Mouse (Mus musculus) cerebellum, adult 8-10 months (tissue): Measurements from ENCODE around the gene Fmnl1.
"Not testable (repeated sequence)": the region's sequence is repeated elsewhere in the genome, so short reads cannot be mapped to it uniquely, and the experiment has no call there.

Source experiments
- DNase-seq: peaks from one replicate; pipeline ENCODE4 v3.0.0; 2022

Gene Fmnl1

GRCm38 (mm10) chr11:103192230-103192955, 21.5 kb downstream of the Fmnl1 start:
- peak; percentile 51 for DNase-seq

GRCm38 (mm10) chr11:103192956-103193824, 22.3 kb downstream of the Fmnl1 start:
- DNase-seq = peak; percentile 80

GRCm38 (mm10) chr11:103193825-103194168, 22.9 kb downstream of the Fmnl1 start:
- DNase-seq = no peak

GRCm38 (mm10) chr11:103195236-103195635, 24.3 kb downstream of the Fmnl1 start:
- DNase-seq = peak; percentile 53

GRCm38 (mm10) chr11:103195656-103196055, 24.7 kb downstream of the Fmnl1 start:
- no peak for DNase-seq

GRCm38 (mm10) chr11:103197340-103197739, 26.4 kb downstream of the Fmnl1 start:
- DNase-seq = no peak

DNA sequence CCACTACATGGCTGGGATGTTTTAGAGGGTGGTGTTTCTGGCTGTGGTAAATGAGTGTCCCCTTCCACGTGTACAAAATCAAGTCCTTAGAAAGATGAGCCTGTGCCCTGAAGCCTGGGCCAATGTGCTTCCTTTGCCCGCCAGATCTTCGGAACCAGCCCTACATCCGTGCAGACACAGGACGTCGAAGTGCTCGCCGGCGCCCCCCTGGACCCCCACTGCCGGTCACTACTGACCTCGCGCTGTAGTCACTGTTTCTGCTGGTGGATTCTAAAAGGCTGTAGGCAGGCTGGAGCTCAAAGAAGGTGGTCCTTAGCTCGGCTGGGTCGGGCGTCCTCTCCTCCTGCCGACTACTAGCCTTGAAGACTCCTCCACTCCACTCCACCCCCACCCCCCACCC, 27.4 kb downstream of the Fmnl1 start:
- DNase-seq = no peak

DNA sequence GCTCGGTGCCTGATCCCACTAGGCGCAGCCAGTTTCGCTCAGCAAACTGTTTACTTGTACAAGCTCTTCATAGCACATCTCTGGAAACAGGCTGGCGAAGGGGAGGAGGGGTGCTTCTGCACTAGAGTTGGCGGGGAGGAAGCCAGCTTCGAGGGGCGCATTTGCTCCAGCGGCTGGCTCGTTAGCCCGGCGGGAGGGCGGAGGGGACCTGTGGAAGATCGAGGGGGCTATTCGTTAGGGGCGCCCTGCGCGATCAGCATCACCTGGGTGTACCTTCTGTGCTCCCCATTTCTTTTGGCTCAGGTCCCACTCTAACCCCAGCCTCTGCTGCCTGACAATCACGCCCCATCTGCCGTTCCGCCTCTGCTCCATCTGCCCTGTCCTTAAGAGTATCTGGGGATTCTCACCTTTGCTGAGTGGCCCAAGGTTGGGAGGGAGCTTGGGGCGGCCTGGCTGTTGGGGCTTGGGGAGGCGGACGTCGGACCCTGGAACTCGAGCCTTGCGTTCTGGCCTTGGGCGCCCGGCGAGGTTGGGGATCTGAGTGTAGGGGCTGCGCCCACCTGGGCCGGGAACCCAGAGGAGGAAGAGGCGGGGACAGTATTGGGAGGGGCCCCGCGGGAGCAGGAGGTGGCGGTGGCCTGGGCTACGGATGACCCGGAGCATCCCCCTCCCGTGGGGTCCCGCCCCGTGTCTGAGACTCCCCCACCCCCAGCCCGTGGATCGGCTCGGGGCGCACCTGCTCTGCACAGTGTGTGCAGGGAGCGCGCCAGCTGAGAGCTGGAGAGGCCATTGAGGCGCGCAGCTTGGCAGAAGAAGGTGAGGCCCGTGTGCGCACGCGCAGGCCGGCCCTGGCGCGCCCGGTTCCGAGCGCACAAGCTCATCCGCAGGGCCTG, 28.2 kb downstream of the Fmnl1 start:
- peak; percentile 88 for DNase-seq

GRCm38 (mm10) chr11:103201664-103202063, 30.8 kb downstream of the Fmnl1 start:
- DNase-seq = peak; percentile 80

DNA sequence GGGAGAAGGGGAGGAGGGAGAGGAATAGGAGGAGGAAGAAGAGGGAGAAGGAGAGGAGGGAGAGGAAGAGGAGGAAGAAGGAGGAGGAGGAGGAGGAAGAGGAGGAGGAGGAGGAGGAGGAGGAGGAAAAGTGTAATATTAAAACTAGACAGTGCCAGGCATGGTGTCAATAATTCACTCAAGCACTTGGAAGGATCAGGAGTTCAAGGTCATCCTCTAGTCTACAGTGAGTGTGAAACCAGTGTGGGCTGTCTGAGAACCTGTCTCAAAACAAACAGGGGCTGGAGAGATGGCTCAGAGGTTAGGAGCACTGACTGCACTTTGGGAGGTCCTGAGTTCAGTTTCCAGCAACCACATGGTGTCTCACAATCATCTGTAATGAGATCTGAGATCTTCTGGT, 31.5 kb downstream of the Fmnl1 start:
- DNase-seq = no peak

DNA sequence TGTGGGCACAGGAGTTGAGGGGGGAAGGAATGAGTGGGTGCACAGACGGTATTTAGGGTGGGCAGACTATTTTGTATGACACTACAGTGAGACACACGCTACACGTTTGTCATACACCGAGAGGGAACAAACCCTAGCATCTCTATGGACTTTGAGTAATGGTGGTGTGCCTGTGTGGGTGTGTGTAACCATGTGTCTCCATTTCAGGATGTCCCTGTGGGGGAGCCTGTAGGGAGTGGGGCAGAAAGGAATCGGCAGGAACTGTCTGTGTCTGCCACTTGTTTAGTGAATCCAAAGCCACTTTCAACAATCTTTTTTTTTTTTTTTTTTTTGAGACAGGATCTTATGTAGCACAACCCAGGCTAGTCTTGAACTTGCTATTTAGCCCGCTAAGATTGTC, 35.3 kb downstream of the Fmnl1 start:
- DNase-seq = no peak

DNA sequence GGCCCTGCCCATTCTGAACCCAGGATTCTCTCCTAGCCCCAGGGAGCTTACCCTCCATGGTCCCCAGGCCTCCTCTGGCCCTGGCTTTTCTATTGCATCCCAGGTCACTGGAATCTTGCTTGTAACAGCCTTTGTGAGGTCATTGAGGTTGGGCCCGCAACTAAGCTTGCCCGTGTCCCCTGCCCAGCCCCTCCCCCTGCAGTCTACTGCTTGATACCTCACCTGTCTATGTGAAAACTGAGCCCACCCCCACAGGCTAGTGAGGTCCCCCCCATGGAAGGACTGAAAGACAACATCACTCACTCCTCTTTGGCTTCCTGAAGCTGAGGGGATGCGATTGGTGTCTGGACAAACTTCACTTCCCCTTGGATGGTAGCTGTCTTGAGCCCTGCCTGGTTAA, 37.6 kb downstream of the Fmnl1 start, which contains the start of gene 1700023F06Rik:
1700023F06Rik (minus strand) TSS at position 101 of the 400 bp plus-strand sequence.
- no peak for DNase-seq

DNA sequence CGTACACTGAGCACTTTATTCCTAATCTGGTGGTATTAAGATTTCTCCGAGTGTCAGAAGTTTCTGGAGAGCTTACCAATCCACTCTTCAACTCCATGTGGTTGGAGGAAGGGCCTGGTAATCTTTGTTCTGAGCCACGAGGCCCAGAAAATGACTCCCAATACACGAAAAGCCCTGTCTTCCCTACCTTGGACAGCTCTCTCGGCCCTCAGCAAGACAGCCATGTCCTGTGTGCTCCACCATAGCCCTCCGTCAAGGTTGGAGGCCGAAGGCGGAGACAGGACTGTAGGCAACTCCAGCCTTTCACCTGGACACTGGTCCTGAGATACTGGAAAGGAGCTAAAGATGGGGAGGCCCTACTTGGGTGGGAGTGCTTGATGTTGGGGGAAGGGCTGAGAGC, 39.4 kb downstream of the Fmnl1 start:
- DNase-seq = no peak

- DNase-seq = no peak
Observed at GRCm38 (mm10) chr11:103213712-103214111, 42.8 kb downstream of the Fmnl1 start.

DNA sequence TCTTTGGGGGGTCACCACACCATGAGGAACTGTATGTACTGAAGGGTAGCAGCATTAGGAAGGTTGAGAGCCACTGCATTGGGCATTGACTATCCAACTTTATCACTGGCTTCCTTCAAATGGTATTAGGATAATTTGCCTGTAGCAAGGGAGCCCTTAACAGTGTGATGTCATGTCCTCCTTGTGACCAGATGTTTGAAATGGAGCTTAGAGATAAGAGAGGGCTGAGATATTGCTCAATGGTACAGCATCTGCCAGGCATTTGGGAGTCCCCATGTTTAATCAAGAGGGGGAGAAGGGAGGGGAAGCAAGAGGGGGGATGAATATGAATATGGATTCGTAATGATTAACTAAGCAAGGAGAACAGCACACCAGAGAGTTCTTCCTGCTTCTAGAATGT, 44.4 kb downstream of the Fmnl1 start:
- DNase-seq = no peak

GRCm38 (mm10) chr11:103217790-103218516, 47.0 kb downstream of the Fmnl1 start, which contains the start of gene Spata32:
Spata32 (minus strand) TSS chr11:103218432.
- DNase-seq = peak; percentile 84

GRCm38 (mm10) chr11:103218517-103218901, 47.6 kb downstream of the Fmnl1 start:
- no peak for DNase-seq

GRCm38 (mm10) chr11:103219259-103219658, 48.4 kb downstream of the Fmnl1 start:
- DNase-seq = no peak

DNA sequence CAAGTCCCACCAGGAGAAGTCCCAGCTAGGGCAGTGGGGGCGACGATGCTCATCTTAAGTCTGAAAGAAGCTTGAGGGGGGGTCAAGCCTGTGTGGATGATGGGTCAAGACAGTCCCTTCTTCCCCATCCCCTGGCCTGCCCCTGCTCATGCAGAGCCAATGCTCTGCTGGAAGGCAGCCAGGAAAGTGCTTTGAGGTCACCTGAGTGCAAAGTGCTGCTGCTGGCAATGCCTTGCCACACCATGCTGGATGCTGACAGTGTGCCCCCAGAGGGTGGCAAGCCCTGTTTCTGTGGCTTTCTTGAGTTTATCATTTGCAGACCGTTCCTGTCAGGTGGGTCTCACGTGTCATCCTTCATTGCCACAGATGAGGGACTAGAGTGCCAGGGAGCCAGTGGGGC, 49.1 kb downstream of the Fmnl1 start:
- no peak for DNase-seq

DNA sequence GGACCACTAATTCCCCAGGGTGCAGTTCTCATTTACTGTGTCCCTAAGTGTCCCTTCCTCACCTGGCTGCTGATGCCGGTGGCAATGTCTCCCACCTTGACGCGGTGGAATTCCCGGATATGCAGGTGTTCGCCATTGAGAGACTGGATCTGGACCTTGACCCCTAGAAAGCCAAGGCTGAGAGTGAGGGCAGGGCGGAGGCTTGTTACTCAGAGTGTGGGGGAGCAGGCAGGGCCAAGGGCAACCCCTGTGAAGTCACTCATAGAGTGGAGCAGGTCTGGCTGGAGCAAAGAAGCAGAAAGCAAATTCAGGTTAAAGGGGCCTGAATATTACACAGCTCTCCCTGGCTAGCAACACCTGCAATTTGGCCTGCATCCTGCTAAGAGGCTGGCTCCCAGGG, 50.5 kb downstream of the Fmnl1 start:
- no peak for DNase-seq

DNA sequence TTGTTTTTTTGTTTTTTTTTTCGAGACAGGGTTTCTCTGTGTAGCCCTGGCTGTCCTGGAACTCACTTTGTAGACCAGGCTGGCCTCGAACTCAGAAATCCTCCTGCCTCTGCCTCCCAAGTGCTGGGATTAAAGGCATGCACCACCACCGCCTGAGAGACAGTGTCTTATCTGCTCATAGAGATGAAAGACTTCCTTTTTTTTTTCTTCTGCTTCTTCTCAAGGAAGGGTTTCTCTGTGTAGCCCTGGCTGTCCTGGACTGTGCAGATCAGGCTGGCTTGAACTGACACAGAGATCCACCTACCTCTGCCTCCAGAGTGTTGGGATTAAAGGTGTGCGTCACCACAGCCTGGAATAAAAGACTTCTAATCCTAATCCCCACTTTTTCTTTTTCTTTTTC, 51.8 kb downstream of the Fmnl1 start:
- DNase-seq = not testable (repeated sequence)

- no peak for DNase-seq
Observed at GRCm38 (mm10) chr11:103223444-103223843, 52.5 kb downstream of the Fmnl1 start.
